Mouse (Mus musculus) thymus, adult 18-20 months (tissue): ENCODE measurements around the gene Klf9.

Source experiments
- DNase-seq, 2 experiments: peaks; one replicate each; pipeline ENCODE4 v3.0.0; 2022; ENCODE audit warnings: mixed read lengths in 2 of 2

Klf9 gene

GRCm38 (mm10) chr19:23140689-23141317, at the start of gene Klf9:
TSS of gene Klf9 (plus strand) at chr19:23141226.
- DNase-seq: peak; percentile 67 to 82

GRCm38 (mm10) chr19:23091586-23091985, 49.4 kb upstream of the Klf9 start:
- DNase-seq: no peak

GRCm38 (mm10) chr19:23093548-23093947, 47.5 kb upstream of the Klf9 start:
- DNase-seq: no peak

GRCm38 (mm10) chr19:23094906-23095305, 46.1 kb upstream of the Klf9 start:
- no peak for DNase-seq

GRCm38 (mm10) chr19:23106859-23107258, 34.2 kb upstream of the Klf9 start:
- no peak for DNase-seq

- no peak for DNase-seq
Observed at GRCm38 (mm10) chr19:23107335-23107734, 33.7 kb upstream of the Klf9 start.

GRCm38 (mm10) chr19:23121875-23122274, 19.2 kb upstream of the Klf9 start:
- no peak for DNase-seq

- no peak for DNase-seq
Observed at GRCm38 (mm10) chr19:23124023-23124550, 16.9 kb upstream of the Klf9 start.

- no peak for DNase-seq
Observed at GRCm38 (mm10) chr19:23125227-23126150, 15.5 kb upstream of the Klf9 start.

- DNase-seq: no peak
Observed at GRCm38 (mm10) chr19:23129908-23130307, 11.1 kb upstream of the Klf9 start.

- DNase-seq: no peak
Observed at GRCm38 (mm10) chr19:23132106-23132635, 8.9 kb upstream of the Klf9 start.

GRCm38 (mm10) chr19:23132720-23133426, 8.2 kb upstream of the Klf9 start:
- DNase-seq: no peak

- no peak for DNase-seq
Observed at GRCm38 (mm10) chr19:23133427-23134094, 7.5 kb upstream of the Klf9 start.

- peak in 1 of 2 experiments; percentile 31 for DNase-seq
Observed at GRCm38 (mm10) chr19:23134095-23134440, 7.0 kb upstream of the Klf9 start.

GRCm38 (mm10) chr19:23134441-23135301, 6.4 kb upstream of the Klf9 start:
- DNase-seq: peak; percentile 40 to 49

GRCm38 (mm10) chr19:23135349-23136201, 5.5 kb upstream of the Klf9 start:
- peak; percentile 36 to 55 for DNase-seq

- no peak for DNase-seq
Observed at GRCm38 (mm10) chr19:23136202-23136850, 4.7 kb upstream of the Klf9 start.

- DNase-seq: no peak
Observed at GRCm38 (mm10) chr19:23137295-23137694, 3.7 kb upstream of the Klf9 start.

GRCm38 (mm10) chr19:23139756-23140470, 1.1 kb upstream of the Klf9 start:
- no peak for DNase-seq
